Mouse (Mus musculus) erythroblast, embryonic 14.5 days (primary cell): Measurements from ENCODE around the gene Hdac7.

ENCODE experiments used
- GATA1 ChIP-seq: IDR thresholded peaks from 2 replicates; pipeline ENCODE4 v1.6.1; 2012; ENCODE audit warnings: low read length, inconsistent platforms, mixed read lengths
- TAL1 ChIP-seq: IDR thresholded peaks from 3 replicates; pipeline ENCODE4 v1.6.1; 2012; ENCODE audit warnings: low read length, inconsistent platforms, mixed read lengths

- TF ChIP-seq GATA1 (no peak), TAL1 (no peak)
Measured at GRCm38 (mm10) chr15:97799446-97799845, 44.9 kb downstream of the Hdac7 start.
